Mouse (Mus musculus) spleen, adult 2 months (tissue): ENCODE measurements around the gene Slc22a2.

Source experiments
- CTCF ChIP-seq: fragments of 200-500 bp; IDR thresholded peaks from 2 replicates; pipeline ENCODE4 v1.5.1; 2011; ENCODE audit warnings: mild to moderate bottlenecking, inconsistent platforms; ENCODE audit not compliant: insufficient read depth, insufficient read length, insufficient replicate concordance; ENCODE audit errors: extremely low read depth
- POLR2A ChIP-seq: fragments of 200-500 bp; IDR thresholded peaks from 2 replicates; pipeline ENCODE4 v1.6.1; 2011; ENCODE audit warnings: low read depth, low read length, inconsistent platforms

GRCm38 (mm10) chr17:12673871-12674270 is 89.9 kb downstream of the Slc22a2 start:
- no peak for TF ChIP-seq CTCF
- no peak for TF ChIP-seq POLR2A
